Mouse (Mus musculus) yolk sac, embryonic 10.5 days (tissue): ENCODE data around the gene Rnf181.
A peak's percentile ranks its signal among the peaks of the same experiment; 100 is the strongest.

ENCODE experiments used
- DNase-seq: peaks from one replicate; pipeline ENCODE4 v3.0.0-alpha.2; 2017; ENCODE audit warnings: low spot score

The Rnf181 gene

DNA sequence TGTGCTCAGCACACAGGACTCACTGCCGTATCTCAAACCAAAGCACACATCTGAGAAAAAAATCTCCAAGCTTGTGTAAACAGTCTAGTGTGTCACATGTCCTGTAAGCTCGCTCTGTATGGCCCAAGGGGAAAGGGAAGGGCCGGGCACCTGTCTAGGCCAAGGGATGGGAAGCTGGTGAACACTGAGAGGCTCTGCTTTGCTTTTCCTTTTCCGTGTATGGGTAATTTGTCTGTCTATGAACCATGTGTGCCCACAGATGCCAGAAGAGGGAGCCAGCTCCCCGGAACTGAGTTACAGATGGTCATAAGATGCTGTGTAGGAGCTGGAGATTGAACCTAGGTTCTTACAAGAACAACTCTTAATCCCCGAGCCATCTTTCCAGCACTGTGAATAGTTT lies 40.5 kb downstream of the Rnf181 start:
- peak; percentile 68 for DNase-seq

DNA sequence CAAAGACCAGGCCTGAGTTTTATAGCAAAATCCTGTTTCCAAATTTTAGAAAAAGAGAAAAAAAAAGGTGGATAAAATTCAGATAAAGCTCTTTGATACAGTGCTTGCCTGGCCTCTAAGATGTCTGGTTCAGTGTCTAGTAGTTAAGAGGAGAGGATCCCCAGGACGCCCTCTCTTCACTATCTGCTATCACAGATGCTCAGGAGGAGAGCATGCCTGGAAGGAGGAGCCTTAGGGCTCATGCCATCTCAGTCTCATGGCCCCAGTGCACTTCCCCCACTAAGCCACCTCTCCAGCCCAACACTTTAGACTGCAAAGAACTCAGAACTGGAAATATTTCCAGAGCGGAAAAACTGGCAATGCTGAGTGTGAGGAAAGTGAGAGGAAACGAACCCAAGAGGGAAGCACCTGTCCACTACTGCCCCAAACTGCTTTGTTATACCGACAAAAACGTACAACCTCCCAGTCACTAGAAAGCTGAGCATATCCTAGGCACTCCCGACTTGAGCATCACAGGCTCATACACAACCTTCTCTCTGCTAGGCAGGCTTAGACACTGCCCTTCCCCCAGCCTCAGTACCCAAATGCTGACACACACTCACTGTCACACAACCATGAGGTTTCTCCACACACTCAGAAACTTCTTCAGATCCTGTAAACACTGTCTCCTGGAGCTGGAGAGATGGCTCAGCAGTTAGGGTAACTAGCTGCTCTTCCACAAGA lies 42.8 kb downstream of the Rnf181 start:
- no peak for DNase-seq

DNA sequence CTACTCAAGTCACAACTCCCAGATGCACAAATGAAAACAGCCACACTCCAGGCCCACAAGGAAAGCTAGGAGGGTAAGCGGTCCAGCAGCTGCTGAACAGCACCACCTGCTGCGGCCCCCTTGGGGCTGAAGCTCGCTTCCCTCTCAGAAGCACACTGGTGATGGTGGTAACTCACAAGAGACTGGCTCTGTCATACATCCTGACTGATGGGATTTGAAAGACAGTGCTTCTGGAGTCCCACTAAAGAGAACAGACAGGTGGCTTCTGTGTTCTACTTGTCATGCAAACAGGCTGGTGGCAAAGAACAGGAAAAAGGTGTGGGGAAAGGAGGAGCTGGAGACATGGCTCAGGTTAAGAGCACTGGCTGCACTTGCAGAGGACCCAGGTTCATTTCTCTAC lies 43.8 kb downstream of the Rnf181 start:
- no peak for DNase-seq

DNA sequence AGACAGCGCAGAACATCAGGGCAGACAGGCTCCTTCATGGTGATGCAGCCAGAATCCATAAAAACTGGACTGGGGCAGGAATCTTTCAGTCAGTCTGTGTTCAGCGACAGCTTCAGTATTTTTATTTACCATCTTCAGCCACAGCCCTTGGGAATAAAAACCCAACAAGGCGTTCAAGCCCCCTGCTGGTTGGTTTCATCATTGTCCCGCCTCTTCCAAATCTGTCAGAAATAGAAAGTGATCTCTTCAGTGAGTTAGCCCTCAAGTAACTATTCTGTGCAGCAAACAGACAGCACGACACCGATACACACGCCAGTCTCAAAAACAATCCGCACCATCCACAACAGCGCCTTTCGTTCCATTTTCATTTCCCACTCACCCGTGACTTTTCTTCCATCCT lies 47.7 kb downstream of the Rnf181 start:
- peak; percentile 25 for DNase-seq

DNA sequence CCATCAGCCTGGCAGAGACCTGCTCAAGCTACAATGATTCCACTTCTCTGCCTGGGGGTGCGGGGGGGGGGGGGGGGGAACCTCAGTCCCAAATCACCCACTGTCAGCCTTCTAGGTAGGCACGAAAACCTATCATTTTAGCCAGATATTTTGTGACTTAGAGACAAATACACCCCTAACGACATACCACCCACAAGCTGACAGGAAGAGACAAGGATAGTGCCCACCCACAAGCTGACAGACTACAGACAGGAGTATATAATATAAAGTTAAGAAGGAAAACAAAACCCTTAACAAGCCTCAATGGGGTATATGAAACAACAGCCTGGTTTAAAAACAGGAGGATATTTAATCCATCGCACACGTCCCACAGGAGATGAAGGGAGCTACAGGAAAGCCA lies 48.3 kb downstream of the Rnf181 start:
- no peak for DNase-seq

DNA sequence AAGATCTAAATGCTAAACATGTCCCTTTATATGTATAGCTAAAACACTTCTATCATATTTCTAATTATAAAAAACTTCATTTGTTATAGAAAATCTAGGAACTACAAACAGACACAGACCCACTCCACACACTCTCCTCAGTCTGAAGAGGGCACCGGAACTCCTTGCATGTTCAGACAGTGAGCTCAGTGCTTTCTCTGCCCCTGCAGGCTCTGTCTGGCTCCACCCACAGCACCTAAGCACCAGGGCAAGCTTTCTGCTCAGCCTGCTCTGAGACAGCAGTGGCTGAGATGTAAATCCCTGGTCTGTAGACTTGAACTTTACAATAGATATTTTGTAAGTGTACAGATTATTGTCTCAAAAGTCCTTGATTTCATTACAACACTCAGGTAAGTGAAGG lies 50.7 kb downstream of the Rnf181 start:
- peak; percentile 15 for DNase-seq

DNA sequence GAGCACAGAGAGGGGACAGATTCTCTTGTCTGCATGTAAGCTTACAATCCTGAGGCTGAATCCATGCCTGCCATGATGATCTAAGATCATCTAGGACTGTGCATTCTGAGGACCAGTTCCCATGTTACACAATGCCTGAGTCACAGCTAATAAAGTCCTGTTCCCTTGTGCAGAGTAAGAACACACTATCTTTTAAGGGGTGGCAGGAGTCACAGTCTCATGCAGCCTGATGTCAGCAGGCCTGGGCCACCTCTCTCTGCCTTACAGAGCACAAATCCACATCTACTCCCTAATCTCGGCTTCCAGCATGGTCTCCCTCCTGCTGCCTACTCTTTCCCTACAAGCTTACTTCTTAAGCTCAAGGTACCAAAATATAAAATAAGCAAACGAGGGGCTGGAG lies 51.4 kb downstream of the Rnf181 start:
- DNase-seq: no peak

DNA sequence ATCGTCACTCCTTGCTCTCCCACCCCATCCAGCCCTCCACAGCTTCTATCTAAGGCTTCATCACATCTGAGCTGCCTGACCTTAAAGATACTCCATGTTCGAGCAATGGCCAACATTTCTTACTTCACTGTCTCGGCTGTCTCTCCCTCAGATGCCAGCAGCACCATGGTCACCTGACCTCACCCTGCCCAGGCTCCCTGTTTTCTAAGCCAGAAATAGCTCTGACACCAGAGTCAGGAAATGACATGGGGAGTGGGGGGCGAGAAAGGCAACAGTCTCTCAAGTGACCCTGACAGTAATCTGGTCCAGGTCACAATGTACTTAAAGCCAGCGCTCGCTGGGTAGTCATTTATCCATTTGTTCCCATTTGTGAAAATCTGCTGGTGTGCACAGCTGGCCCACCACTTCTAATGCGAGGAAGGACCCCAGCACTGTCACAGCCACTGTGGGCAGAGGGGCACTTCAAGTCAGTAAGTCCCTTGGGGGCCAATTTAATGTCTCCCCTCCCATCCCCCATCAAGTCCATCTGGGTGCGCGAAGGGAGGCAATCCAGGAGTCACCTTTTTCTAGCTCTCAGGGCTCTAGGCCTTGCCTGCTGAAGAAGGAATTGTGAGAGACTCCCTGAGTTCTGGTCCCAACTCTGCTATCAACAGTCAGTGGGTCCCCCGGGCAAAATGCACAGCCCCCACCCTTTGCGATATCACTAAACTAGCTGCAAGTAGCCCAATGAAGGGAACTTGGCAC lies 53.5 kb downstream of the Rnf181 start:
- no peak for DNase-seq

DNA sequence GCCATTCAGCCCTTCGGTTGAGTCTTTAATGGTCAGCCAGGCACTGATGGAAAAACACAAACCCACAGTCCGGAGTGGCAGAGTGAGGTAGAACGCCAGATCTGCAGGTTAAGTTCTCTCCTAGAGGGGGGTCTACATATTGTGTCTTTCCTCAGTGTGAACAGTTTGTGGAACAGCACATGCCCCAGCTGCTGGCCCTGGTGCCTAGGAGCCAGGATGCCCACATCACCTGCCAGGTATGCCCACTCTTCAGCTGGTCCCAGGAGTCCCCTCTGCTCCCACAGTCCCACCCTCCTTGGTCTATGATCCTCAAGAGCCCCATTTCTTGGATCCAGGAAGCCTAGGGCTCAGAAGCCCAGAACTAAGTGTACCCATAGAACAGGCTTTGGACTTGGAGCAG lies 54.6 kb downstream of the Rnf181 start:
- no peak for DNase-seq
